Mouse (Mus musculus) stomach, postnatal 0 days (tissue): ENCODE measurements at regions not wholly inside any gene's neighbourhood (a gene's known extent, or its start where the extent isn't known, plus 50 kb on each side); places are given as distances from the start of the nearest gene placed in this dataset.

Experiments
- CTCF ChIP-seq: IDR thresholded peaks from 2 replicates; pipeline ENCODE4 v1.5.1; 2016; ENCODE audit warnings: antibody characterized with exemption, low read depth, mild to moderate bottlenecking, moderate library complexity
- EP300 ChIP-seq: optimal IDR thresholded peaks from 2 replicates; pipeline ENCODE3; 2016; ENCODE audit warnings: antibody characterized with exemption

DNA sequence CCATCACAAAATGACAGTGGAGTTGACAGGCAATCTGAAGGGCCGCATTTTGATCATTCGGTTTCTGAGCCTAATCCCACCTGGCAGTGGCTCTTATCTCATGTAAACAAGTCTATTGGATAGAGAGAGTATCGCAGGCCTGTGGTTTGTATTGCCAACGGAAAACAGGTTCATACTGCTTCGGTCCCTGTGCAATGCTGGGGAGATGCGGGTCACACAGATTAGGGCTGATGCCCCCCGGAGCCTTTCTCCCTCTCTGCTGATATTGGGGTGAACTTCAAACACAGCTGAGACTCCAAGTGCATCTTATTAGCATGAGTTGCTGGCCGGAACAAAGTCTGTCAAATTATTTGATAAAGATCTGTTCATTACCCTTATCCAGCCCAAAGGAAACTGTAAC lies 451.2 kb downstream of the Prdm2 start:
- TF ChIP-seq CTCF (no peak), EP300 (no peak)
